Mouse (Mus musculus) erythroblast, embryonic 14.5 days (primary cell): Measurements from ENCODE around the gene Olfr544.

Experiments used
- GATA1 ChIP-seq: IDR thresholded peaks from 2 replicates; pipeline ENCODE4 v1.6.1; 2012; ENCODE audit warnings: low read length, inconsistent platforms, mixed read lengths
- TAL1 ChIP-seq: IDR thresholded peaks from 3 replicates; pipeline ENCODE4 v1.6.1; 2012; ENCODE audit warnings: low read length, inconsistent platforms, mixed read lengths

- TF ChIP-seq TAL1 (no peak), GATA1 (no peak)
Measured at GRCm38 (mm10) chr7:102477377-102477776, 10.7 kb downstream of the Olfr544 start.
